Mouse (Mus musculus): ENCODE results near the gene Gm10663. TPM values are rescaled to one million over a fixed set of nuclear protein-coding genes. Genes with fewer than 3 reads are reported as not detected.

The Gm10663 gene
- total RNA-seq (2014; rRNA removed) (not detected in 2 replicates), polyA plus RNA-seq (2012; rRNA removed) (not detected in 2 replicates)

DNA sequence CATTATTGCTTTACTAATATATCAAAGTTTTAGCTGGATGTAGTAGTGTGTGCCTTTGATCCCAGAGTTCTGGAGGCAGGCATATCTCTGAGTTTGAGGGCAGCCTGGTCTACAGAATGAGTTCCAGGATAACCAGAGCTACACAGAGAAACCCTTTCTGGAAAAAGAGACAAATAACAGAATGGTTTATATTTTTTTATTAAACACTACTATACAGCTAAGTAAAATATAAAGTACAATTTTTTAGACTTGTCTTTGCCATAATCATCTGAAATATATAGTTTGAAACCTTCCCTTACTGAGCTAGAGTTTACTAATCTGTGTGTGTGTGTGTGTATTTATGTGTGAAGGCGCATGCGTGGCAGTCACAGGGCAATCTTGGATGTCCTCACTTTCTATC is at the start of gene Gm10663:
Gm10663 (plus strand) TSS at position 301 of the 400 bp plus-strand sequence.
- H3K79me2 ChIP-seq (ENCODE audit: control insufficient read depth, insufficient read depth, low read length) = no peaks in the 10 kb centered on the region
- no peak within 1 kb of the TSS for H3K4me3 ChIP-seq (ENCODE audit: insufficient read depth, low read depth, low read length)
- no peaks in the 10 kb centered on the region for H3K36me3 ChIP-seq (ENCODE audit: control insufficient read depth, insufficient read depth, low read length)
- no peak for TF ChIP-seq POLR2A (IDR thresholded peaks at IDR 0.05; ENCODE audit: extremely low read depth, insufficient read depth, low read length)
- no peak for TF ChIP-seq CTCF (IDR thresholded peaks at IDR 0.05; ENCODE audit: low read depth, low read length)
- H3K4me1 ChIP-seq (ENCODE audit: control insufficient read depth, insufficient read depth, low read length) = no peaks in the 10 kb centered on the region
- H3K27me3 ChIP-seq (ENCODE audit: control insufficient read depth, insufficient read depth, low read length) = no peaks in the 10 kb centered on the region
- DNase-seq (ENCODE audit: extremely low read depth, low read depth, low spot score) = no peak
- WGBS = 95% methylated on average over 2 of the region's 2 CpGs
- no peak within 1 kb of the TSS for H3K27ac ChIP-seq (replicated peaks; ENCODE audit: insufficient read depth, low read depth, low read length)
- H3K9ac ChIP-seq (ENCODE audit: low read depth, low read length) = no peak within 1 kb of the TSS

DNA sequence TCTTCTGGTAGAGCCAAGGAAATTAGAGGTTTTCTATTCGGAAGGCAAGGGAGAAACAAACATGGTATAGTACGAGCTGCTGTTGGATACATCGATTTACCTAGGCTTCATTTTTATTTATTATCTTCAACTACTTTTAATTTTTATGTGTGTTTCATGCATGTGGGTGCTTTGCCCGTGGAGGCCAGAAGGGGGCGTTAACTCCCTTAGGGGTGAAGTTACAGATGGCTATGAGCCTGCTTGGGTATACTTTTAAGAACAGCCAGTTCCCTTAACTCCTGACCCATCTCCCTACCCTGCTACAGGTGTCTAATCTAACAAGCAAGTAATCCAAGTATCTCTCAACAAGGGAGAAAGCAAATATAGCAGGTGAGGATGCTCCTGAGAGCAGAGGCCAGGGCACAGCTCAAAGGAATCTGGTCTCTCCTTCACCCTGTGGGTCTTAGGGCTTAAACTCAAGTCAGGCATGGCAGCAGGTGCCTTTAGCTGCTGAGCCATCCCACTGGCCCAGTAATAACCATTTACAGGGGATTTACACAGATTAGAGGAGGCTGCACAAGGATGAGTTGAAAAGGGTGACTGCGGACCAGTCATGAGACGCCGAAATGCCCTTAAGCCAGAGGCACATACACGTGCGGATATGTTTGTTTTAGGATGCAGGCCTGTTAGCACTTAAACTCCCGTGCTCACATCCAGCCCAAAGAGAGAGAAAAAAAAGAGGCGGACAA is 45.7 kb upstream of the Gm10663 start:
- Histone ChIP-seq H3K4me1 (ENCODE audit: control insufficient read depth, insufficient read depth, low read length) (no peaks in the 10 kb centered on the region), H3K27ac (replicated peaks; ENCODE audit: insufficient read depth, low read depth, low read length) (no peak overlapping the region), H3K79me2 (ENCODE audit: control insufficient read depth, insufficient read depth, low read length) (no peaks in the 10 kb centered on the region), H3K9ac (ENCODE audit: low read depth, low read length) (no peak overlapping the region), H3K36me3 (ENCODE audit: control insufficient read depth, insufficient read depth, low read length) (no peaks in the 10 kb centered on the region), H3K4me3 (ENCODE audit: insufficient read depth, low read depth, low read length) (no peak overlapping the region), H3K27me3 (ENCODE audit: control insufficient read depth, insufficient read depth, low read length) (no peaks in the 10 kb centered on the region)
- DNase-seq (ENCODE audit: extremely low read depth, low read depth, low spot score) = no peak
- WGBS = 83% methylated on average over 12 of the region's 12 CpGs
- TF ChIP-seq CTCF (IDR thresholded peaks at IDR 0.05; ENCODE audit: low read depth, low read length) = no peak
- TF ChIP-seq POLR2A (IDR thresholded peaks at IDR 0.05; ENCODE audit: extremely low read depth, insufficient read depth, low read length) = no peak

DNA sequence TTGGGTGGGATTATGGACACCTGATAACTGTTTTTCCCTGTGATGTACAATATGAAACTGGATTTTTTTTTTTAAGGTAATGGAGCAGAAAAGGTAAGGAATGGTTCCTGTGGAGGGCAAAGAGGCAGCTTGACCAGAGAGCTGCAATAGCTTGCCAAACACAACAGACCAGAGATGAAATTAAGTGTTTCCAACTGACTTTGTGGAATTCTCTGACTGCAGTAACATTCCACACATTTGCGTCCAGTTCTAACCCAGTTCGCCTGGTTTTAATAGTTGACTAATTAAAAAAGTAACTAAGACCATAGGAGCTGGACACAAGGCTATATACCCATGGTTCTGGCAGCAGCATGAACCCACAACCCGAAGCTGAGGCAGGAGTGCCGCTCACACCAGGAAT is 45.1 kb upstream of the Gm10663 start:
- Histone ChIP-seq H3K4me1 (ENCODE audit: control insufficient read depth, insufficient read depth, low read length) (no peaks in the 10 kb centered on the region), H3K36me3 (ENCODE audit: control insufficient read depth, insufficient read depth, low read length) (no peaks in the 10 kb centered on the region), H3K79me2 (ENCODE audit: control insufficient read depth, insufficient read depth, low read length) (no peaks in the 10 kb centered on the region), H3K9ac (ENCODE audit: low read depth, low read length) (no peak overlapping the region), H3K4me3 (ENCODE audit: insufficient read depth, low read depth, low read length) (no peak overlapping the region), H3K27ac (replicated peaks; ENCODE audit: insufficient read depth, low read depth, low read length) (no peak overlapping the region), H3K27me3 (ENCODE audit: control insufficient read depth, insufficient read depth, low read length) (no peaks in the 10 kb centered on the region)
- TF ChIP-seq CTCF (IDR thresholded peaks at IDR 0.05; ENCODE audit: low read depth, low read length) (no peak), POLR2A (IDR thresholded peaks at IDR 0.05; ENCODE audit: extremely low read depth, insufficient read depth, low read length) (no peak)
- WGBS = 70% methylated on average over 4 of the region's 4 CpGs
- no peak for DNase-seq (ENCODE audit: extremely low read depth, low read depth, low spot score)

DNA sequence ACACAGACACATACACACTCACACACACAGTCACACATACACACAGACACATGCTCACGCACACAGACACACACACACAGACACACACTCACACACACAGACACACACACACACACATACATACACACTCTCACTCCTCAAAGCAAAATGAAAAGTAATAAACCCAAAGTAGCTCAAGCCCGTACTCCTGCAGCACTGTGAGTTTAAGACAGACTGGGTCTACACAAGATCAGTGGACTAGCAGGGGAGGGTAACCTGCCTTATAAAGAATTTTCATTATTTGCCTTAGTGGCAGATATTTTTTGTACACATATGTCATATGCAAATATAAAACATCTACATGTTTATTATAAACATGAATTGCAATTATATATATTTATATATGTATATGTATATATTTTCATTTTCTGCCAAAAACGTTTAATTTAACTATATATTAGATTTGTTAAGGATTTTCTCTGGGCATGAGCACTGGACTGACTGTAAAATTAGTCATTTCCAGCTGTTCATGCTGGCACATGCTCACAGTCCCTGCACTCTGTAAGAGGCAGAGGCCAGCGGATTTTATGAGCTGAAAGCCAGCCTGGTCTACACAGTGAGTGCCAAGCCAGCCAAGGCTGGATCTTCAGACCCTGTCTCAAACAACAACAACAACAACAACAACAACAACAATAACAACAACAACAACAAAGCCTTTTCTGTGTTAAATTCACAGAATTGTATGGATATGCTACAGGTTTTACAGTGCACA is 43.9 kb upstream of the Gm10663 start:
- H3K4me1 ChIP-seq (ENCODE audit: control insufficient read depth, insufficient read depth, low read length) = no peaks in the 10 kb centered on the region
- no peak overlapping the region for H3K9ac ChIP-seq (ENCODE audit: low read depth, low read length)
- H3K27ac ChIP-seq (replicated peaks; ENCODE audit: insufficient read depth, low read depth, low read length) = no peak overlapping the region
- WGBS = 78% methylated on average over 4 of the region's 4 CpGs
- DNase-seq (ENCODE audit: extremely low read depth, low read depth, low spot score) = no peak
- H3K4me3 ChIP-seq (ENCODE audit: insufficient read depth, low read depth, low read length) = no peak overlapping the region
- no peaks in the 10 kb centered on the region; the same call in 1 of the 2 replicates for H3K27me3 ChIP-seq (ENCODE audit: control insufficient read depth, insufficient read depth, low read length)
- no peaks in the 10 kb centered on the region for H3K36me3 ChIP-seq (ENCODE audit: control insufficient read depth, insufficient read depth, low read length)
- H3K79me2 ChIP-seq (ENCODE audit: control insufficient read depth, insufficient read depth, low read length) = no peaks in the 10 kb centered on the region
- no peak for TF ChIP-seq CTCF (IDR thresholded peaks at IDR 0.05; ENCODE audit: low read depth, low read length)
- no peak for TF ChIP-seq POLR2A (IDR thresholded peaks at IDR 0.05; ENCODE audit: extremely low read depth, insufficient read depth, low read length)

DNA sequence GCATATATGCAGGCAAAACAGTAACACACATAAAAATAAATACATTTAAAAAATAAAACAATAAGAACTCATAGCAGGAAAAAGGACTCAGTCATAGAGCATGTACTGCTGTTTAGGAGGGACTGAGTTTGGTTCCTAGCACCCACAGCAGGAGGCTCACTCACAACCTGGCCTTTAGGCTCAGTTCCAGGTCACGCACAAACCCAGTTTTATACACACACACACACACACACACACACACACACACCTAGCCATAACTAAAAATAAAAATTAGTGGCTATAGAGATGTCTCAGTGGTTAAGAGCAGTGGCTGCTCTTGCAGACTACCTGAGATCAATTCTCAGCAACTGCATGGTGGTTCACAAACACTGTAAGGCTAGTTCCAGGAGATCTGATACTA is 42.7 kb upstream of the Gm10663 start:
- no peak for DNase-seq (ENCODE audit: extremely low read depth, low read depth, low spot score)
- H3K4me3 ChIP-seq (ENCODE audit: insufficient read depth, low read depth, low read length) = no peak overlapping the region
- WGBS = 100% methylated on average over 1 of the region's 1 CpGs
- H3K36me3 ChIP-seq (ENCODE audit: control insufficient read depth, insufficient read depth, low read length) = no peaks in the 10 kb centered on the region
- no peak for TF ChIP-seq POLR2A (IDR thresholded peaks at IDR 0.05; ENCODE audit: extremely low read depth, insufficient read depth, low read length)
- no peak for TF ChIP-seq CTCF (IDR thresholded peaks at IDR 0.05; ENCODE audit: low read depth, low read length)
- H3K9ac ChIP-seq (ENCODE audit: low read depth, low read length) = no peak overlapping the region
- no peak overlapping the region for H3K27ac ChIP-seq (replicated peaks; ENCODE audit: insufficient read depth, low read depth, low read length)
- H3K4me1 ChIP-seq (ENCODE audit: control insufficient read depth, insufficient read depth, low read length) = no peaks in the 10 kb centered on the region
- no peaks in the 10 kb centered on the region; the same call in 1 of the 2 replicates for H3K27me3 ChIP-seq (ENCODE audit: control insufficient read depth, insufficient read depth, low read length)
- H3K79me2 ChIP-seq (ENCODE audit: control insufficient read depth, insufficient read depth, low read length) = no peaks in the 10 kb centered on the region

All from liver, adult 2 months (tissue).